Mouse (Mus musculus) forebrain, embryonic 14.5 days (tissue): ENCODE measurements around the gene Gm11146. TPM values are rescaled to one million over a fixed set of nuclear protein-coding genes. Genes with fewer than 3 reads are reported as not detected.

ENCODE experiments used
- ATAC-seq: fragments of 200-750 bp; cut with Nextera tagmentation; 2 replicates; pipeline ENCODE4 v1.8.0; 2017; ENCODE audit warnings: mild to moderate bottlenecking, moderate library complexity
- DNase-seq: peaks from one replicate; pipeline ENCODE4 v3.0.0-alpha.2; 2015; ENCODE audit warnings: low spot score
- H3K27ac ChIP-seq: fragments of 300-500 bp; sonication (generic); 2 replicates; pipeline ENCODE4 v1.5.1; 2014; ENCODE audit warnings: low read depth, mild to moderate bottlenecking, control low read depth, low read length, moderate library complexity
- H3K27me3 ChIP-seq: fragments of 300-500 bp; sonication (generic); replicated peaks from 2 replicates; pipeline ENCODE4 v1.6.1; 2014; ENCODE audit warnings: low read length, control low read depth, mixed read lengths; ENCODE audit not compliant: control insufficient read depth, insufficient read depth
- H3K36me3 ChIP-seq: fragments of 300-500 bp; sonication (generic); 2 replicates; pipeline ENCODE4 v1.6.1; 2014; ENCODE audit warnings: low read length, control low read depth; ENCODE audit not compliant: control insufficient read depth, insufficient read depth
- H3K4me1 ChIP-seq: fragments of 300-500 bp; sonication (generic); 2 replicates; pipeline ENCODE4 v1.6.1; 2014; ENCODE audit warnings: antibody characterized with exemption, low read length, control low read depth; ENCODE audit not compliant: control insufficient read depth, insufficient read depth
- H3K4me2 ChIP-seq: fragments of 300-500 bp; sonication (generic); 2 replicates; pipeline ENCODE4 v1.6.1; 2014; ENCODE audit warnings: mild to moderate bottlenecking, control low read depth, low read length
- H3K4me3 ChIP-seq: fragments of 300-500 bp; sonication (generic); 2 replicates; pipeline ENCODE4 v1.5.1; 2014; ENCODE audit warnings: low read depth, low read length, control low read depth
- H3K9ac ChIP-seq: fragments of 300-500 bp; sonication (generic); 2 replicates; pipeline ENCODE4 v1.6.1; 2014; ENCODE audit warnings: mild to moderate bottlenecking, low read length, control low read depth, moderate library complexity
- H3K9me3 ChIP-seq: fragments of 300-500 bp; sonication (generic); replicated peaks from 2 replicates; pipeline ENCODE4 v1.6.1; 2016; ENCODE audit warnings: low read length, control low read depth, mixed read lengths; ENCODE audit not compliant: control insufficient read depth
- WGBS: fragments of 180-500 bp; shearing (Covaris S2); extraction: QIAGEN DNeasy Blood & Tissue Kit; methylation state at CpG from one replicate; pipeline ENCODE4 v1.1.7; 2014; 5-methylcytosine and 5-hydroxymethylcytosine counted together
- polyA plus RNA-seq: library from polyadenylated mRNA; unstranded; fragments of >200 nt; fragmentation: Nextera tagmentation; extraction: Ambion mirVana; gene quantifications from 2 replicates; pipeline ENCODE4 v1.2.1, GENCODE M21; 2014

Gm11146 gene
- not detected in 2 replicates for polyA plus RNA-seq

DNA sequence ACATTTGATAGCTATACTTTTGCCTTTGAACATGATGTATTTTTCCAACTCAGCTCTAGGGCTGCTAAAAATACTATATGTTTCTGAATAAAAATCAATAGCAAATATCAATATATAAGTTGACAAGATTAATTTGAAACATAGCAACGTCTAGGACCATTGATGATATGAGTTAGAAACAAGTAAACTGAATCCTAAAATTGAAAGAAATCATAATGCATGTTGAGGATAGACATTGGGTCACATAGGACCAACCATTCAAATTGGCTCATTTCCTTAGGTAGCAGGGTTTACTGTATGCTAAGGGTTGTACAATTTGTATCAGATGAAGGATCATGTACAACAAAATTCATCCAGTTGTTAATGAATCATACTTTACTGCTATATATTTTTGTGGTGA is at the start of gene Gm11146:
Gm11146 (minus strand) TSS at position 101 of the 400 bp plus-strand sequence.
- Histone ChIP-seq H3K36me3 (peaks cover 11% of the 10 kb centered on the region; the same call in 1 of the 2 replicates), H3K9ac (no peak within 1 kb of the TSS), H3K27ac (no peak within 1 kb of the TSS), H3K4me2 (no peak within 1 kb of the TSS), H3K9me3 (no peaks in the 10 kb centered on the region), H3K4me3 (no peak within 1 kb of the TSS), H3K4me1 (no peaks in the 10 kb centered on the region), H3K27me3 (no peaks in the 10 kb centered on the region)
- ATAC-seq, result no peak
- 92% methylated on average over 1 of the region's 1 CpGs for WGBS
- no peak for DNase-seq

- peaks cover 21% of the 10 kb centered on the region for H3K4me1 ChIP-seq
- WGBS, result 6% methylated on average over 1 of the region's 1 CpGs
- H3K36me3 ChIP-seq, result no peaks in the 10 kb centered on the region
- H3K4me2 ChIP-seq, result no peak overlapping the region
- 0 out of 2 replicates have a peak, but pooled peaks have one; percentile 4 for ATAC-seq
- H3K4me3 ChIP-seq, result no peak overlapping the region
- no peak overlapping the region; the same call in 1 of the 2 replicates for H3K27ac ChIP-seq
- no peaks in the 10 kb centered on the region for H3K27me3 ChIP-seq
- DNase-seq, result peak; percentile 59
- no peak overlapping the region for H3K9ac ChIP-seq
- H3K9me3 ChIP-seq, result no peaks in the 10 kb centered on the region
Observed at GRCm38 (mm10) chr16:77650596-77650995, 48.7 kb upstream of the Gm11146 start.

DNA sequence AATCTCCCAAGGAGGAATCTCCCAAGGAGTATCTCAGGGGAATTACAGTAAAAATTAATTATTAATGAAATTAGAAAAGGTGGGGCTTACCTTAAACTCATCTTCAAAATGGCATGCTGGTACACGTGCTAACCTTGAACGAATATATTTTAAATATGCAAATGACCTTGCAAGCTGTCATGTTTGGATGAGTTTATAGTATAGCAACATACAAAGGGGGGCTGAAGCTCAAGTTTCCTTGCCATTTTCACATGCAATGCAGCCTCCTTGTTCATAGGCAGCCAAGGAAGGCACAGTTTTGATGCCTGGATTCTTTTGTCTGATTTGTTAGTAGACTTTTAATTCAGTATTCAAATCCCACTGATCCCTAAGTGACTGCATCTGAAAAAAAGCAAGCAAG is 47.1 kb upstream of the Gm11146 start:
- Histone ChIP-seq H3K36me3 (no peaks in the 10 kb centered on the region), H3K4me1 (peaks cover 21% of the 10 kb centered on the region), H3K27me3 (no peaks in the 10 kb centered on the region), H3K27ac (peak overlapping the region; percentile 78; the same call in 1 of the 2 replicates), H3K4me3 (no peak overlapping the region), H3K4me2 (no peak overlapping the region), H3K9me3 (no peaks in the 10 kb centered on the region), H3K9ac (no peak overlapping the region)
- WGBS, result 21% methylated on average over 2 of the region's 2 CpGs
- DNase-seq, result peak; percentile 54
- ATAC-seq, result no peak

- WGBS, result 24% methylated on average over 2 of the region's 2 CpGs
- H3K4me1 ChIP-seq, result peaks cover 25% of the 10 kb centered on the region
- peak overlapping the region; percentile 21 for H3K4me2 ChIP-seq
- H3K27me3 ChIP-seq, result no peaks in the 10 kb centered on the region
- H3K36me3 ChIP-seq, result no peaks in the 10 kb centered on the region
- peak overlapping the region; percentile 47; the same call in 1 of the 2 replicates for H3K9ac ChIP-seq
- H3K4me3 ChIP-seq, result no peak overlapping the region
- DNase-seq (peak; percentile 74), ATAC-seq (no peak)
- H3K9me3 ChIP-seq, result no peaks in the 10 kb centered on the region
- peak overlapping the region; percentile 78 for H3K27ac ChIP-seq
Observed at GRCm38 (mm10) chr16:77648181-77648580, 46.3 kb upstream of the Gm11146 start.

DNA sequence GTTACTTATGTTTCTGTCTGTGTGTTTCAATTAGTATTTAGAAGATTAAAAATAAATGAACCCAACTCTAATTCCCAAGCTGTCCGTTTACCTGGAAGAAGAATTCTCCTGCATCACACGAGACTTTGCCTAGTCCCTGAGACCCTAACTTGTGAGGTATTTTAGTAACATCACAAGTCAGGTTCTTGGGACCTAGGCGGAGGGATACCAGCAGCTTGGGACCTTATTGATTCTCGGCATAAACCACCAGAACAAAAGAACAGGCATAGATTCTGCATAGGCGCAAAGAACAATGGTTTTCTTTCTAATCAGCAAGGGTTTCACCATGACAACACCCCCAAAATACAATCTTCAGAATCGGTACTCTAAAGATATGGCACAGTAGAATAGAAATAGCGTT is 44.3 kb upstream of the Gm11146 start:
- no peaks in the 10 kb centered on the region for H3K9me3 ChIP-seq
- H3K9ac ChIP-seq, result peak overlapping the region; percentile 48
- WGBS, result 50% methylated on average over 7 of the region's 7 CpGs
- peak overlapping the region; percentile 51 for H3K4me2 ChIP-seq
- peaks cover 32% of the 10 kb centered on the region for H3K4me1 ChIP-seq
- no peaks in the 10 kb centered on the region for H3K27me3 ChIP-seq
- ATAC-seq (no peak), DNase-seq (peak; percentile 74)
- no peaks in the 10 kb centered on the region for H3K36me3 ChIP-seq
- H3K27ac ChIP-seq, result peak overlapping the region; percentile 67
- H3K4me3 ChIP-seq, result peak overlapping the region; percentile 3

DNA sequence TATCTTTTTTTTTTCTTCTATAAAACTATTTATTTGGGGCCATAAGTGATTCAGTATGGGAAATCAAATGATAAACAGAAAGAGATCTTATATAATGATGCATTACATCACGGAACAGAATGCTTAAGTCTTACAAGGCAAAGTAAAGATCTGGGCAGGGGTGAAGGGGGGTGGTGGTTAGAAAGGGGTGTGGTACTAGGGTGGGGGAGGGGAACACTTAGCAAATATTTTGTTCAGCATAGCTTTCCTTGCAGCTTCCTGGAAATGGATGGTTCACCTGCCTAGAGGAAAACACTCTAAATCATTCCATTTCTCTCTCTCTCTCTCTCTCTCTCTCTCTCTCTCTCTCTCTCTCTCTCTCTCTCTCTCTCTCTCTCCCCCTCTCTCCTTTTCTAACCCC is 43.1 kb upstream of the Gm11146 start:
- no peaks in the 10 kb centered on the region for H3K27me3 ChIP-seq
- H3K4me3 ChIP-seq, result peak overlapping the region; percentile 32
- WGBS, result 32% methylated on average over 1 of the region's 1 CpGs
- peak overlapping the region; percentile 46 for H3K4me2 ChIP-seq
- H3K4me1 ChIP-seq, result peaks cover 29% of the 10 kb centered on the region
- H3K27ac ChIP-seq, result peak overlapping the region; percentile 78
- DNase-seq (peak; percentile 78), ATAC-seq (peak; percentile 27; the same call in 1 of the 2 replicates)
- no peaks in the 10 kb centered on the region for H3K36me3 ChIP-seq
- peak overlapping the region; percentile 49 for H3K9ac ChIP-seq
- H3K9me3 ChIP-seq, result no peaks in the 10 kb centered on the region

GRCm38 (mm10) chr16:77643871-77644720 is 42.2 kb upstream of the Gm11146 start:
- H3K27me3 ChIP-seq, result no peaks in the 10 kb centered on the region
- ATAC-seq, result peak; percentile 91
- H3K4me2 ChIP-seq, result peak overlapping the region; percentile 58
- peak overlapping the region; percentile 32 for H3K4me3 ChIP-seq
- peak; percentile 95 for DNase-seq
- peak overlapping the region; percentile 90 for H3K27ac ChIP-seq
- H3K36me3 ChIP-seq, result no peaks in the 10 kb centered on the region
- 2% methylated on average over 31 of the region's 31 CpGs for WGBS
- peaks cover 28% of the 10 kb centered on the region for H3K4me1 ChIP-seq
- H3K9ac ChIP-seq, result peak overlapping the region; percentile 67
- H3K9me3 ChIP-seq, result no peaks in the 10 kb centered on the region

DNA sequence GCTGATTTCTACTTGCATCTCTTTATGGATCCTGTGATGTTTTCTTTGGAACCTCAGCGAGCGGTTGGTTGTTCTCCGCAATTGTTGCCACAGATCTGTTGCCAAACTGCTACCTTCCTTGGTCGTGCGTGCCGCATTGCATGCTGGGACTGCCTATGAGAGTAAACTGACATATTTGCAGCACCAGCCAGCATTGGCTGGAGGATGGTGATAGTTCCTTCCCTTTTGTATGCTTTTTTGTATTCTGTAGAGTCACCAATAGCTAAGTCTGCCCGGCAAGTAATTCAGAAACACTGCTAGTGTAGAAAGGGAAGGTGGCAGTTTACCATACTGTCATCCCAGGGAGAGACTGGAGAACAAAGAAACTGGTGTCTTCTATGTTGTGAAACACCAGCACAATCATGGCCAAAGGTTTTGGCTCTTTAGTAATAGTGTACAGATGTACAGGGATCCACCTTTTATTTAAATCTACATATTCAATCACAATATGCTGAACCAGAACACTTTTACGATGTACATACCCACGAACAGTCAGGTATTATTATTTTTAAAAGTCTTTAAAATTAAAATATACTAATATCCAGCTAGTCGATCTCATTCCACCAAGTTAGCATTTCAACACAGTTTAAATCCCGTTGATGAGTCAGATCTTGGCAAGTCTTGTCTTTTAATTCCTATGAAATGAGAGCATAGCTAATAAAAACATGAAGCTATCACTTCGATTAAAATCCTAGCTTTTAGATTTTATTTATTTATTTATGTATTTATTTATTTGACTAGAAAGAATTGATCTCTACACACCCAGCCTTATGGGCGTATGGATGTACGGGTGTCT is 41.4 kb upstream of the Gm11146 start:
- ATAC-seq (no peak), DNase-seq (peak; percentile 72)
- peak overlapping the region; percentile 67 for H3K9ac ChIP-seq
- no peaks in the 10 kb centered on the region for H3K27me3 ChIP-seq
- peaks cover 21% of the 10 kb centered on the region for H3K4me1 ChIP-seq
- 64% methylated on average over 14 of the region's 14 CpGs for WGBS
- peak overlapping the region; percentile 58 for H3K4me2 ChIP-seq
- H3K9me3 ChIP-seq, result no peaks in the 10 kb centered on the region
- peak overlapping the region; percentile 32; the same call in 1 of the 2 replicates for H3K4me3 ChIP-seq
- H3K27ac ChIP-seq, result peak overlapping the region; percentile 90
- no peaks in the 10 kb centered on the region for H3K36me3 ChIP-seq
